In the genomic region with DNA sequence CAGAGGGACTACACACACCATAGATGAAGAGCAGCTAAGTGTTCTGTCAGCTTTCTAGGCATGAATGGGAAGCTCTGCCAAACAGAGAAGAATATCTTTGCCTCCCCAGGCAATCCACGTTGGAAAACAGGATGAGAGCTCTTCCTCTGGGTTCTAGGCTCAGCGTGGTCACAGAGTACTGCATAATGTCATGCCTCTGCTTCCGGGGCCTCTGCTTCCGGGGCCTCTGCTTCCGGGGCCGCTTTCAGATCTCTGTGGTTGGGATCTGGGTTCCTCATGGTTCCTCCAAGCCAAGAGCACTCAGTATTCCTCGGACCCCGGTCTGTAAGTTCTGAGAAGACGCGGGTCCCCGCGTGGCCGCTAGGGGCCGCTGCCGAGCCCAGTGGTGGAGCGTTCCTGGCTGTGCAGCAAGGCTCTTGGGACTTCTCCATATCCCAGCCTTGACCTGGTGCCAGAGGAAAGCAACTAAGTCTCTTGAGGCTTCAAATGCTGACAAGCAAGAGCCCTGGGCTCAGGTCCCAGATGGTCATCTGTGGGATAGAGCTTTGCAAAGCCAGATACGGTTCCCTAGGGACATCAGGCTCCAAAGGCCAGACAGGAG, we compare ENCODE assay signal across 8 mouse cellular contexts. TPM values are rescaled to one million over a fixed set of nuclear protein-coding genes. Genes with fewer than 3 reads are reported as not detected.
DNase-seq lines count a peak whose midpoint lies in the region; ATAC-seq and TF ChIP-seq lines count a peak whose summit lies in the region.

No protein-coding gene starts in this region.

- 19% methylated on average over 17 of the region's 17 CpGs for WGBS in lung, embryonic 14.5 days
- WGBS in olfactory bulb, adult 2 months, result 28% methylated on average over 17 of the region's 17 CpGs

- H3K9me3 ChIP-seq in lung, embryonic 14.5 days (ENCODE audit: low read depth, low read length), result no peaks in the 10 kb centered on the region

- no peak overlapping the region for H3K9ac ChIP-seq in lung, embryonic 14.5 days

- no peaks in the 10 kb centered on the region for H3K27me3 ChIP-seq in lung, embryonic 14.5 days (ENCODE audit: insufficient read depth, low read length)

- peak; percentile 92 for TF ChIP-seq CTCF in bone marrow macrophage, adult 2 months (IDR thresholded peaks at IDR 0.05; ENCODE audit: low read depth, low read length)
- peak; percentile 88 for TF ChIP-seq CTCF in lung, embryonic 14.5 days (IDR thresholded peaks at IDR 0.05; ENCODE audit: low read depth)
- peak; percentile 82 for TF ChIP-seq CTCF in olfactory bulb, adult 2 months (IDR thresholded peaks at IDR 0.05; ENCODE audit: insufficient read depth, low read depth, low read length)

- no peak overlapping the region for H3K4me3 ChIP-seq in bone marrow macrophage, adult 2 months (ENCODE audit: insufficient read depth, low read length)
- H3K4me3 ChIP-seq in lung, embryonic 14.5 days (ENCODE audit: low read depth, low read length), result no peak overlapping the region
- H3K4me3 ChIP-seq in olfactory bulb, adult 2 months (ENCODE audit: insufficient read depth, low read depth, low read length), result no peak overlapping the region

- DNase-seq in CD8-positive naive resting alpha-beta T cell, adult 2 months (ENCODE audit: low read depth in 2 of 2, low spot score in 2 of 2), result peak; percentile 23 to 54
- DNase-seq in heart, postnatal 10 days, result peak; percentile 89 to 92
- DNase-seq in kidney, postnatal 36 days, result peak; percentile 89 to 92
- peak; percentile 87 for DNase-seq in lung, embryonic 14.5 days
- DNase-seq in thymus, adult 18-20 months, result peak; percentile 42 to 49

- no peak overlapping the region for H3K27ac ChIP-seq in bone marrow macrophage, adult 2 months (ENCODE audit: insufficient read depth, low read depth, low read length)
- peak overlapping the region; percentile 20; the same call in 1 of the 2 replicates for H3K27ac ChIP-seq in lung, embryonic 14.5 days (ENCODE audit: low read depth)
- no peak overlapping the region for H3K27ac ChIP-seq in olfactory bulb, adult 2 months (ENCODE audit: insufficient read depth, low read depth, low read length)

- TF ChIP-seq POLR2A in bone marrow macrophage, adult 2 months (IDR thresholded peaks at IDR 0.05; ENCODE audit: borderline replicate concordance, low read depth, low read length), result no peak
- TF ChIP-seq POLR2A in olfactory bulb, adult 2 months (IDR thresholded peaks at IDR 0.05; ENCODE audit: insufficient read depth, low read depth, low read length), result no peak

- H3K4me2 ChIP-seq in lung, embryonic 14.5 days, result no peak overlapping the region

- H3K36me3 ChIP-seq in lung, embryonic 14.5 days (ENCODE audit: insufficient read depth), result no peaks in the 10 kb centered on the region

- ATAC-seq in erythroblast, adult 5-6 weeks (replicated peaks; ENCODE audit: low FRiP score, poor library complexity, severe bottlenecking), result peak; percentile 79
- peak; percentile 56 for ATAC-seq in lung, embryonic 14.5 days (ENCODE audit: insufficient read depth)

- intact Hi-C loops in heart, postnatal 10 days (cut with DNase I), result no loop called here

- H3K4me1 ChIP-seq in bone marrow macrophage, adult 2 months (ENCODE audit: control insufficient read depth, insufficient read depth, low read length), result peaks cover 28% of the 10 kb centered on the region
- H3K4me1 ChIP-seq in lung, embryonic 14.5 days (ENCODE audit: insufficient read depth), result peaks cover 4% of the 10 kb centered on the region; the same call in 1 of the 2 replicates
- H3K4me1 ChIP-seq in olfactory bulb, adult 2 months (ENCODE audit: control insufficient read depth, insufficient read depth, low read length), result peaks cover 21% of the 10 kb centered on the region

RNA-seq across cellular contexts. Expression of a gene that starts 26.8 kb away (rescaled TPM):
- polyA plus RNA-seq in bone marrow macrophage, adult 2 months (2012; ENCODE audit: insufficient read depth, insufficient read length, missing spikeins), result 1.1 and 2.0 TPM in 2 replicates
- 1.9 TPM in 1 of 2 replicates, not detected in the other for total RNA-seq in erythroblast, adult 5-6 weeks (2015; ENCODE audit: low replicate concordance)
- total RNA-seq in erythroblast, adult 5-6 weeks (2017; ENCODE audit: low replicate concordance), result not detected in 2 replicates
- 100 to 1,000 TPM; 315 to 324 TPM for total RNA-seq in heart, postnatal 10 days (2021)
- polyA plus RNA-seq in lung, embryonic 14.5 days (2014; fragmentation: Nextera tagmentation; extraction: Ambion mirVana), result 22.1 and 22.8 TPM in 2 replicates
- not detected in 2 replicates for polyA plus RNA-seq in olfactory bulb, adult 2 months (2012; ENCODE audit: insufficient read depth, insufficient read length, low replicate concordance, missing spikeins)

Comparison
In these comparisons a context has a peak if more than half of its experiments do, and no peak if none do; other contexts are left out.
1. DNase-seq: peak in every context shown above with its lines; median percentile 90 in heart, postnatal 10 days; 90 in kidney, postnatal 36 days; 87 in lung, embryonic 14.5 days; 46 in thymus, adult 18-20 months; 38 in CD8-positive naive resting alpha-beta T cell, adult 2 months.